Mouse (Mus musculus): ENCODE data around the gene Lrrc45. TPM values are rescaled to one million over a fixed set of nuclear protein-coding genes. Genes with fewer than 3 reads are reported as not detected.
"Not testable (repeated sequence)": the region's sequence is repeated elsewhere in the genome, so short reads cannot be mapped to it uniquely, and the experiment has no call there.

Gene Lrrc45
- polyA plus RNA-seq (2012; rRNA removed) = 35.6 and 40.1 TPM in 2 replicates

- peak; percentile 96 for DNase-seq
- 2% methylated on average over 53 of the region's 53 CpGs for WGBS
- H3K4me1 ChIP-seq (ENCODE audit: control insufficient read depth, insufficient read depth, low read length) = peaks cover 14% of the 10 kb centered on the region; the same call in 1 of the 2 replicates
- H3K4me3 ChIP-seq (replicated peaks; ENCODE audit: extremely low read depth, low read depth, low read length) = peak within 1 kb of the TSS; percentile 84
- TF ChIP-seq POLR2A (IDR thresholded peaks at IDR 0.05; ENCODE audit: borderline replicate concordance, extremely low read depth, low read depth, low read length) (peak; percentile 85; the same call in 1 of the 2 replicates), CTCF (IDR thresholded peaks at IDR 0.05; ENCODE audit: insufficient read depth, low read length) (no peak)
Observed at GRCm38 (mm10) chr11:120713580-120714518, at the start of gene Lrrc45, which contains the start of gene Cenpx. TSS of gene Lrrc45 (plus strand) at chr11:120713925. TSS of gene Cenpx (minus strand) at chr11:120713738.

- Histone ChIP-seq H3K4me3 (replicated peaks; ENCODE audit: extremely low read depth, low read depth, low read length) (no peak overlapping the region), H3K4me1 (ENCODE audit: control insufficient read depth, insufficient read depth, low read length) (no peaks in the 10 kb centered on the region)
- no peak for DNase-seq
- no peak for TF ChIP-seq POLR2A (IDR thresholded peaks at IDR 0.05; ENCODE audit: borderline replicate concordance, extremely low read depth, low read depth, low read length)
- no peak for TF ChIP-seq CTCF (IDR thresholded peaks at IDR 0.05; ENCODE audit: insufficient read depth, low read length)
- WGBS = 74% methylated on average over 3 of the region's 3 CpGs
Observed at GRCm38 (mm10) chr11:120665406-120665805, 48.3 kb upstream of the Lrrc45 start.

- no peak for TF ChIP-seq POLR2A (IDR thresholded peaks at IDR 0.05; ENCODE audit: borderline replicate concordance, extremely low read depth, low read depth, low read length)
- 19% methylated on average over 3 of the region's 3 CpGs for WGBS
- DNase-seq = no peak
- no peak overlapping the region for H3K4me3 ChIP-seq (replicated peaks; ENCODE audit: extremely low read depth, low read depth, low read length)
- H3K4me1 ChIP-seq (ENCODE audit: control insufficient read depth, insufficient read depth, low read length) = no peaks in the 10 kb centered on the region
Observed at GRCm38 (mm10) chr11:120666617-120667016, 47.1 kb upstream of the Lrrc45 start.

GRCm38 (mm10) chr11:120672687-120673593, 40.8 kb upstream of the Lrrc45 start, which contains the start of gene Aspscr1:
TSS of gene Aspscr1 (plus strand) at chr11:120672973.
- peak; percentile 69; the same call in 1 of the 2 replicates for TF ChIP-seq POLR2A (IDR thresholded peaks at IDR 0.05; ENCODE audit: borderline replicate concordance, extremely low read depth, low read depth, low read length)
- TF ChIP-seq CTCF (IDR thresholded peaks at IDR 0.05; ENCODE audit: insufficient read depth, low read length) = no peak
- peak within 1 kb of the TSS; percentile 91 for H3K4me3 ChIP-seq (replicated peaks; ENCODE audit: extremely low read depth, low read depth, low read length)
- DNase-seq = peak; percentile 96
- 1% methylated on average over 83 of the region's 83 CpGs for WGBS
- peaks cover 6% of the 10 kb centered on the region; the same call in 1 of the 2 replicates for H3K4me1 ChIP-seq (ENCODE audit: control insufficient read depth, insufficient read depth, low read length)

- WGBS = 30% methylated on average over 12 of the region's 12 CpGs
- Histone ChIP-seq H3K4me1 (ENCODE audit: control insufficient read depth, insufficient read depth, low read length) (peaks cover 6% of the 10 kb centered on the region; the same call in 1 of the 2 replicates), H3K4me3 (replicated peaks; ENCODE audit: extremely low read depth, low read depth, low read length) (peak overlapping the region; percentile 91)
- no peak for TF ChIP-seq POLR2A (IDR thresholded peaks at IDR 0.05; ENCODE audit: borderline replicate concordance, extremely low read depth, low read depth, low read length)
- DNase-seq = no peak
Observed at GRCm38 (mm10) chr11:120673594-120674122, 40.1 kb upstream of the Lrrc45 start.

- H3K4me1 ChIP-seq (ENCODE audit: control insufficient read depth, insufficient read depth, low read length); DNase-seq; H3K4me3 ChIP-seq (replicated peaks; ENCODE audit: extremely low read depth, low read depth, low read length): not testable (repeated sequence)
- 70% methylated on average over 5 of the region's 5 CpGs for WGBS
Observed at GRCm38 (mm10) chr11:120675875-120676274, 37.9 kb upstream of the Lrrc45 start.

- DNase-seq = no peak
- TF ChIP-seq CTCF (IDR thresholded peaks at IDR 0.05; ENCODE audit: insufficient read depth, low read length) (no peak), POLR2A (IDR thresholded peaks at IDR 0.05; ENCODE audit: borderline replicate concordance, extremely low read depth, low read depth, low read length) (no peak)
- WGBS = 88% methylated on average over 4 of the region's 4 CpGs
- H3K4me1 ChIP-seq (ENCODE audit: control insufficient read depth, insufficient read depth, low read length) = peaks cover 6% of the 10 kb centered on the region; the same call in 1 of the 2 replicates
- no peak overlapping the region for H3K4me3 ChIP-seq (replicated peaks; ENCODE audit: extremely low read depth, low read depth, low read length)
Observed at GRCm38 (mm10) chr11:120676951-120677350, 36.8 kb upstream of the Lrrc45 start.

GRCm38 (mm10) chr11:120679909-120680308, 33.8 kb upstream of the Lrrc45 start:
- TF ChIP-seq POLR2A (IDR thresholded peaks at IDR 0.05; ENCODE audit: borderline replicate concordance, extremely low read depth, low read depth, low read length) = no peak
- TF ChIP-seq CTCF (IDR thresholded peaks at IDR 0.05; ENCODE audit: insufficient read depth, low read length) = peak; percentile 71
- DNase-seq = no peak
- no peak overlapping the region for H3K4me3 ChIP-seq (replicated peaks; ENCODE audit: extremely low read depth, low read depth, low read length)
- no peaks in the 10 kb centered on the region; the same call in 1 of the 2 replicates for H3K4me1 ChIP-seq (ENCODE audit: control insufficient read depth, insufficient read depth, low read length)
- WGBS = 71% methylated on average over 3 of the region's 3 CpGs

- DNase-seq = no peak
- 78% methylated on average over 5 of the region's 5 CpGs for WGBS
- Histone ChIP-seq H3K4me1 (ENCODE audit: control insufficient read depth, insufficient read depth, low read length) (peaks cover 4% of the 10 kb centered on the region; the same call in 1 of the 2 replicates), H3K4me3 (replicated peaks; ENCODE audit: extremely low read depth, low read depth, low read length) (no peak overlapping the region)
- no peak for TF ChIP-seq CTCF (IDR thresholded peaks at IDR 0.05; ENCODE audit: insufficient read depth, low read length)
- TF ChIP-seq POLR2A (IDR thresholded peaks at IDR 0.05; ENCODE audit: borderline replicate concordance, extremely low read depth, low read depth, low read length) = no peak
Observed at GRCm38 (mm10) chr11:120682683-120683082, 31.0 kb upstream of the Lrrc45 start.
